Mouse (Mus musculus) hindbrain, embryonic 14.5 days (tissue): ENCODE results near the gene Adamtsl5. TPM values are rescaled to one million over a fixed set of nuclear protein-coding genes. Genes with fewer than 3 reads are reported as not detected.
A peak's percentile ranks its signal among the peaks of the same experiment; 100 is the strongest.

ENCODE experiments used
- ATAC-seq: fragments of 200-750 bp; cut with Nextera tagmentation; 2 replicates; pipeline ENCODE4 v1.8.0; 2017; ENCODE audit warnings: moderate number of reproducible peaks, mild to moderate bottlenecking, moderate TSS enrichment, moderate library complexity; ENCODE audit not compliant: low FRiP score
- DNase-seq: peaks from one replicate; pipeline ENCODE4 v3.0.0-alpha.2; 2015; ENCODE audit warnings: low spot score
- H3K27ac ChIP-seq: fragments of 300-500 bp; sonication (generic); 2 replicates; pipeline ENCODE4 v1.5.1; 2014; ENCODE audit warnings: mild to moderate bottlenecking, moderate library complexity
- H3K27me3 ChIP-seq: fragments of 300-500 bp; sonication (generic); 2 replicates; pipeline ENCODE4 v1.6.1; 2014; ENCODE audit warnings: mild to moderate bottlenecking, low read length, mixed read lengths; ENCODE audit not compliant: control insufficient read depth, insufficient read depth
- H3K36me3 ChIP-seq: fragments of 300-500 bp; sonication (generic); replicated peaks from 2 replicates; pipeline ENCODE4 v1.6.1; 2014; ENCODE audit not compliant: control insufficient read depth, insufficient read depth
- H3K4me1 ChIP-seq: fragments of 300-500 bp; sonication (generic); replicated peaks from 2 replicates; pipeline ENCODE4 v1.6.1; 2014; ENCODE audit warnings: antibody characterized with exemption, low read length, mixed read lengths; ENCODE audit not compliant: control insufficient read depth, insufficient read depth
- H3K4me2 ChIP-seq: fragments of 300-500 bp; sonication (generic); replicated peaks from 2 replicates; pipeline ENCODE4 v1.6.1; 2014; ENCODE audit warnings: mild to moderate bottlenecking, moderate library complexity
- H3K4me3 ChIP-seq: fragments of 300-500 bp; sonication (generic); replicated peaks from 2 replicates; pipeline ENCODE4 v1.5.1; 2014; ENCODE audit warnings: mild to moderate bottlenecking, low read length
- H3K9ac ChIP-seq: fragments of 300-500 bp; sonication (generic); 2 replicates; pipeline ENCODE4 v1.6.1; 2014
- H3K9me3 ChIP-seq: fragments of 300-500 bp; sonication (generic); 2 replicates; pipeline ENCODE4 v1.6.1; 2016; ENCODE audit warnings: low read length; ENCODE audit not compliant: control insufficient read depth
- WGBS: fragments of 180-500 bp; shearing (Covaris S2); extraction: QIAGEN DNeasy Blood & Tissue Kit; methylation state at CpG from one replicate; pipeline ENCODE4 v1.1.7; 2014; 5-methylcytosine and 5-hydroxymethylcytosine counted together
- polyA plus RNA-seq: library from polyadenylated mRNA; unstranded; fragments of >200 nt; fragmentation: Nextera tagmentation; extraction: Ambion mirVana; gene quantifications from 2 replicates; pipeline ENCODE4 v1.2.1, GENCODE M21; 2014

Adamtsl5 gene
- polyA plus RNA-seq = 0.84 and 0.90 TPM in 2 replicates

- Histone ChIP-seq H3K36me3 (no peaks in the 10 kb centered on the region), H3K4me3 (no peak within 1 kb of the TSS), H3K9me3 (no peaks in the 10 kb centered on the region), H3K9ac (no peak within 1 kb of the TSS), H3K4me2 (peak within 1 kb of the TSS; percentile 29), H3K27me3 (peaks cover 99% of the 10 kb centered on the region), H3K4me1 (peaks cover 3% of the 10 kb centered on the region), H3K27ac (no peak within 1 kb of the TSS)
- no peak for DNase-seq
- peak; percentile 24; the same call in 1 of the 2 replicates for ATAC-seq
- 1% methylated on average over 42 of the region's 42 CpGs for WGBS
Observed at GRCm38 (mm10) chr10:80348244-80348781, at the start of gene Adamtsl5. Adamtsl5 (minus strand) TSS chr10:80348412.

- Histone ChIP-seq H3K4me1 (peaks cover 24% of the 10 kb centered on the region), H3K27me3 (no peaks in the 10 kb centered on the region), H3K9ac (peak overlapping the region; percentile 91), H3K27ac (peak overlapping the region; percentile 99), H3K4me3 (peak overlapping the region; percentile 80), H3K9me3 (no peaks in the 10 kb centered on the region), H3K4me2 (peak overlapping the region; percentile 63), H3K36me3 (peaks cover 58% of the 10 kb centered on the region)
- DNase-seq (no peak), ATAC-seq (no peak)
- WGBS = 38% methylated on average over 8 of the region's 8 CpGs
Observed at GRCm38 (mm10) chr10:80397524-80398173, 49.4 kb upstream of the Adamtsl5 start.

- Histone ChIP-seq H3K27ac (no peak overlapping the region), H3K4me2 (peak overlapping the region; percentile 63), H3K9me3 (no peaks in the 10 kb centered on the region), H3K27me3 (no peaks in the 10 kb centered on the region), H3K4me1 (peaks cover 24% of the 10 kb centered on the region), H3K36me3 (peaks cover 58% of the 10 kb centered on the region), H3K9ac (peak overlapping the region; percentile 91), H3K4me3 (peak overlapping the region; percentile 80)
- 89% methylated on average over 11 of the region's 11 CpGs for WGBS
- no peak for DNase-seq
- ATAC-seq = no peak
Observed at GRCm38 (mm10) chr10:80396822-80397523, 48.8 kb upstream of the Adamtsl5 start.

- H3K4me3 ChIP-seq = no peak overlapping the region
- H3K27me3 ChIP-seq = no peaks in the 10 kb centered on the region
- ATAC-seq = no peak
- H3K4me1 ChIP-seq = peaks cover 17% of the 10 kb centered on the region
- peaks cover 62% of the 10 kb centered on the region for H3K36me3 ChIP-seq
- H3K9me3 ChIP-seq = no peaks in the 10 kb centered on the region
- no peak overlapping the region for H3K4me2 ChIP-seq
- no peak for DNase-seq
- 96% methylated on average over 35 of the region's 35 CpGs for WGBS
- no peak overlapping the region for H3K27ac ChIP-seq
- H3K9ac ChIP-seq = no peak overlapping the region
Observed at GRCm38 (mm10) chr10:80395025-80395627, 46.9 kb upstream of the Adamtsl5 start.

GRCm38 (mm10) chr10:80392687-80393086 is 44.5 kb upstream of the Adamtsl5 start:
- Histone ChIP-seq H3K27ac (no peak overlapping the region), H3K4me2 (no peak overlapping the region), H3K9ac (no peak overlapping the region), H3K27me3 (no peaks in the 10 kb centered on the region), H3K4me3 (no peak overlapping the region), H3K4me1 (peaks cover 17% of the 10 kb centered on the region), H3K36me3 (peaks cover 62% of the 10 kb centered on the region), H3K9me3 (no peaks in the 10 kb centered on the region)
- DNase-seq = no peak
- no peak for ATAC-seq
- 96% methylated on average over 5 of the region's 5 CpGs for WGBS

GRCm38 (mm10) chr10:80390697-80391096 is 42.5 kb upstream of the Adamtsl5 start:
- WGBS = 90% methylated on average over 9 of the region's 9 CpGs
- peaks cover 53% of the 10 kb centered on the region for H3K36me3 ChIP-seq

GRCm38 (mm10) chr10:80389185-80389708 is 41.0 kb upstream of the Adamtsl5 start:
- Histone ChIP-seq H3K27me3 (no peaks in the 10 kb centered on the region), H3K4me1 (peaks cover 15% of the 10 kb centered on the region), H3K4me2 (no peak overlapping the region), H3K36me3 (peaks cover 47% of the 10 kb centered on the region), H3K4me3 (no peak overlapping the region), H3K27ac (no peak overlapping the region), H3K9me3 (no peaks in the 10 kb centered on the region), H3K9ac (no peak overlapping the region)
- DNase-seq (no peak), ATAC-seq (no peak)
- 86% methylated on average over 4 of the region's 4 CpGs for WGBS

More at GRCm38 (mm10) chr10:80390697-80391096, 42.5 kb upstream of the Adamtsl5 start:
- Histone ChIP-seq H3K27ac (no peak overlapping the region), H3K4me3 (no peak overlapping the region), H3K9me3 (no peaks in the 10 kb centered on the region), H3K9ac (no peak overlapping the region), H3K4me1 (peaks cover 7% of the 10 kb centered on the region; the same call in 1 of the 2 replicates), H3K4me2 (no peak overlapping the region), H3K27me3 (no peaks in the 10 kb centered on the region)
- no peak for DNase-seq
- no peak for ATAC-seq

- DNase-seq (no peak), ATAC-seq (no peak)
- no peak overlapping the region for H3K4me2 ChIP-seq
- H3K27ac ChIP-seq = no peak overlapping the region
- WGBS = 33% methylated on average over 2 of the region's 2 CpGs
- no peak overlapping the region for H3K9ac ChIP-seq
- no peak overlapping the region for H3K4me3 ChIP-seq
- peaks cover 20% of the 10 kb centered on the region for H3K4me1 ChIP-seq
- peaks cover 47% of the 10 kb centered on the region for H3K36me3 ChIP-seq
- H3K9me3 ChIP-seq = no peaks in the 10 kb centered on the region
- no peaks in the 10 kb centered on the region for H3K27me3 ChIP-seq
Observed at GRCm38 (mm10) chr10:80388731-80389130, 40.5 kb upstream of the Adamtsl5 start.

GRCm38 (mm10) chr10:80387522-80387959 is 39.3 kb upstream of the Adamtsl5 start, which contains the start of gene Mex3d:
Mex3d (minus strand) TSS chr10:80387659.
- Histone ChIP-seq H3K4me1 (peaks cover 31% of the 10 kb centered on the region), H3K4me2 (peak within 1 kb of the TSS; percentile 96), H3K4me3 (peak within 1 kb of the TSS; percentile 98), H3K9me3 (no peaks in the 10 kb centered on the region), H3K27me3 (no peaks in the 10 kb centered on the region), H3K9ac (peak within 1 kb of the TSS; percentile 99), H3K27ac (peak within 1 kb of the TSS; percentile 98), H3K36me3 (peaks cover 47% of the 10 kb centered on the region)
- ATAC-seq = peak; percentile 21
- DNase-seq = peak; percentile 93
- WGBS = under 1% methylated on average over 35 of the region's 61 CpGs
